Mouse (Mus musculus): ENCODE measurements around the gene Id3.
A peak's percentile ranks its signal among the peaks of the same experiment; 100 is the strongest.
"Not testable (repeated sequence)": the region's sequence is repeated elsewhere in the genome, so short reads cannot be mapped to it uniquely, and the experiment has no call there.

The Id3 gene

GRCm38 (mm10) chr4:136143193-136143976 lies at the start of gene Id3:
Gene Id3 (plus strand): TSS chr4:136143497.
- DNase-seq: no peak

GRCm38 (mm10) chr4:136094519-136095219 lies 48.6 kb upstream of the Id3 start:
- peak; percentile 31 for DNase-seq

GRCm38 (mm10) chr4:136095490-136096105 lies 47.7 kb upstream of the Id3 start:
- no peak for DNase-seq

- no peak for DNase-seq
These were observed 46.7 kb upstream of the Id3 start for GRCm38 (mm10) chr4:136096446-136097113.

- DNase-seq: no peak
These were observed 44.9 kb upstream of the Id3 start for GRCm38 (mm10) chr4:136098446-136098845.

GRCm38 (mm10) chr4:136100396-136101070 lies 42.8 kb upstream of the Id3 start:
- no peak for DNase-seq

GRCm38 (mm10) chr4:136101753-136102152 lies 41.5 kb upstream of the Id3 start:
- not testable (repeated sequence) for DNase-seq

- peak; percentile 20 for DNase-seq
These were observed 38.5 kb upstream of the Id3 start for GRCm38 (mm10) chr4:136104590-136105337.

GRCm38 (mm10) chr4:136106880-136107301 lies 36.4 kb upstream of the Id3 start:
- no peak for DNase-seq

GRCm38 (mm10) chr4:136109153-136109552 lies 34.1 kb upstream of the Id3 start:
- DNase-seq: no peak

GRCm38 (mm10) chr4:136109941-136110900 lies 33.1 kb upstream of the Id3 start:
- no peak for DNase-seq

- no peak for DNase-seq
These were observed 31.0 kb upstream of the Id3 start for GRCm38 (mm10) chr4:136112344-136112743.

GRCm38 (mm10) chr4:136114747-136115146 lies 28.6 kb upstream of the Id3 start:
- no peak for DNase-seq

- no peak for DNase-seq
These were observed 26.3 kb upstream of the Id3 start for GRCm38 (mm10) chr4:136117022-136117421.

- no peak for DNase-seq
These were observed 23.3 kb upstream of the Id3 start for GRCm38 (mm10) chr4:136120041-136120440.

GRCm38 (mm10) chr4:136121158-136121557 lies 22.1 kb upstream of the Id3 start:
- no peak for DNase-seq

- no peak for DNase-seq
These were observed 21.3 kb upstream of the Id3 start for GRCm38 (mm10) chr4:136121844-136122468.

GRCm38 (mm10) chr4:136123111-136123791 lies 20.0 kb upstream of the Id3 start:
- no peak for DNase-seq

GRCm38 (mm10) chr4:136123792-136124161 lies 19.5 kb upstream of the Id3 start:
- no peak for DNase-seq

- no peak for DNase-seq
These were observed 18.7 kb upstream of the Id3 start for GRCm38 (mm10) chr4:136124581-136124980.

Data from cerebellum, adult 9-10 months (tissue).